Mouse (Mus musculus) cortical plate, adult 2 months (tissue): ENCODE measurements around the gene Zfp672. TPM values are rescaled to one million over a fixed set of nuclear protein-coding genes. Genes with fewer than 3 reads are reported as not detected.
A peak's percentile ranks its signal among the peaks of the same experiment; 100 is the strongest.
"Not testable (repeated sequence)": the region's sequence is repeated elsewhere in the genome, so short reads cannot be mapped to it uniquely, and the experiment has no call there.

Experiments
- H3K27ac ChIP-seq: fragments of 200-500 bp; 2 replicates; pipeline ENCODE4 v1.5.1; 2012; ENCODE audit warnings: low read length, control low read depth, inconsistent platforms; ENCODE audit not compliant: insufficient read depth
- H3K4me1 ChIP-seq: fragments of 200-500 bp; 2 replicates; pipeline ENCODE4 v1.6.1; 2011; ENCODE audit warnings: low read length; ENCODE audit not compliant: control insufficient read depth, insufficient read depth
- H3K4me3 ChIP-seq: fragments of 200-500 bp; 2 replicates; pipeline ENCODE4 v1.5.1; 2011; ENCODE audit warnings: mild to moderate bottlenecking, low read length, control low read depth; ENCODE audit not compliant: insufficient read depth
- CTCF ChIP-seq: fragments of 200-500 bp; IDR thresholded peaks from 2 replicates; pipeline ENCODE4 v1.5.1; 2011; ENCODE audit warnings: mild to moderate bottlenecking, control low read depth, low read length; ENCODE audit not compliant: insufficient read depth; ENCODE audit errors: extremely low read depth
- POLR2A ChIP-seq: fragments of 200-500 bp; IDR thresholded peaks from 2 replicates; pipeline ENCODE4 v1.6.1; 2011; ENCODE audit warnings: mild to moderate bottlenecking, low read length, control low read depth; ENCODE audit not compliant: insufficient read depth; ENCODE audit errors: extremely low read depth
- polyA plus RNA-seq: library from polyadenylated mRNA; depleted of rRNA; stranded (reverse); fragments of >200 nt; gene quantifications from 2 replicates; pipeline ENCODE4 v1.2.3, GENCODE M21; 2012; rRNA removed

Zfp672 gene
- polyA plus RNA-seq: 50.2 and 50.7 TPM in 2 replicates

- TF ChIP-seq CTCF (no peak), POLR2A (peak; percentile 75)
These were observed at the start of gene Zfp672, which contains the start of gene Sh3bp5l for GRCm38 (mm10) chr11:58330276-58331148. Gene Zfp672 (minus strand): TSS chr11:58330339. Gene Sh3bp5l (plus strand): TSS chr11:58330724.

GRCm38 (mm10) chr11:58379516-58379915, 49.4 kb upstream of the Zfp672 start:
- Histone ChIP-seq H3K4me3 (no peak overlapping the region), H3K4me1 (no peaks in the 10 kb centered on the region), H3K27ac (no peak overlapping the region)
- TF ChIP-seq CTCF: no peak
- no peak for TF ChIP-seq POLR2A

More at GRCm38 (mm10) chr11:58330276-58331148, at the start of gene Zfp672, which contains the start of gene Sh3bp5l:
- peaks cover 9% of the 10 kb centered on the region; the same call in 1 of the 2 replicates for H3K4me1 ChIP-seq
- peak within 1 kb of the TSS; percentile 95 for H3K4me3 ChIP-seq
- H3K27ac ChIP-seq: peak within 1 kb of the TSS; percentile 40; the same call in 1 of the 2 replicates

GRCm38 (mm10) chr11:58378763-58379278, 48.7 kb upstream of the Zfp672 start, which contains the start of gene Lypd8:
Gene Lypd8 (plus strand): TSS chr11:58379043.
- TF ChIP-seq POLR2A (no peak), CTCF (no peak)
- no peaks in the 10 kb centered on the region for H3K4me1 ChIP-seq
- no peak within 1 kb of the TSS for H3K27ac ChIP-seq
- H3K4me3 ChIP-seq: no peak within 1 kb of the TSS

GRCm38 (mm10) chr11:58377686-58378085, 47.5 kb upstream of the Zfp672 start:
- H3K4me1 ChIP-seq: no peaks in the 10 kb centered on the region
- no peak overlapping the region for H3K27ac ChIP-seq
- TF ChIP-seq CTCF (no peak), POLR2A (no peak)
- no peak overlapping the region for H3K4me3 ChIP-seq

- Histone ChIP-seq H3K27ac (no peak overlapping the region), H3K4me1 (no peaks in the 10 kb centered on the region), H3K4me3 (no peak overlapping the region)
- no peak for TF ChIP-seq POLR2A
- TF ChIP-seq CTCF: no peak
These were observed 47.1 kb upstream of the Zfp672 start for GRCm38 (mm10) chr11:58377273-58377672.

- H3K27ac ChIP-seq, H3K4me3 ChIP-seq, H3K4me1 ChIP-seq: not testable (repeated sequence)
These were observed 36.1 kb upstream of the Zfp672 start for GRCm38 (mm10) chr11:58366191-58366590.

GRCm38 (mm10) chr11:58364454-58364853, 34.3 kb upstream of the Zfp672 start:
- Histone ChIP-seq H3K4me3 (no peak overlapping the region), H3K27ac (no peak overlapping the region), H3K4me1 (no peaks in the 10 kb centered on the region)
- TF ChIP-seq POLR2A (no peak), CTCF (no peak)

GRCm38 (mm10) chr11:58362562-58362961, 32.4 kb upstream of the Zfp672 start:
- not testable (repeated sequence) for H3K4me1 ChIP-seq, H3K27ac ChIP-seq, H3K4me3 ChIP-seq

- TF ChIP-seq CTCF (no peak), POLR2A (no peak)
- Histone ChIP-seq H3K27ac (no peak overlapping the region), H3K4me1 (peaks cover 2% of the 10 kb centered on the region; the same call in 1 of the 2 replicates), H3K4me3 (no peak overlapping the region)
These were observed 27.9 kb upstream of the Zfp672 start for GRCm38 (mm10) chr11:58357844-58358534.

GRCm38 (mm10) chr11:58357042-58357441, 26.9 kb upstream of the Zfp672 start:
- Histone ChIP-seq H3K4me3 (no peak overlapping the region), H3K4me1 (peaks cover 2% of the 10 kb centered on the region; the same call in 1 of the 2 replicates), H3K27ac (no peak overlapping the region)
- TF ChIP-seq POLR2A (no peak), CTCF (no peak)
